Mouse (Mus musculus): Measurements from ENCODE around the gene Pdzd4.

Gene Pdzd4

DNA sequence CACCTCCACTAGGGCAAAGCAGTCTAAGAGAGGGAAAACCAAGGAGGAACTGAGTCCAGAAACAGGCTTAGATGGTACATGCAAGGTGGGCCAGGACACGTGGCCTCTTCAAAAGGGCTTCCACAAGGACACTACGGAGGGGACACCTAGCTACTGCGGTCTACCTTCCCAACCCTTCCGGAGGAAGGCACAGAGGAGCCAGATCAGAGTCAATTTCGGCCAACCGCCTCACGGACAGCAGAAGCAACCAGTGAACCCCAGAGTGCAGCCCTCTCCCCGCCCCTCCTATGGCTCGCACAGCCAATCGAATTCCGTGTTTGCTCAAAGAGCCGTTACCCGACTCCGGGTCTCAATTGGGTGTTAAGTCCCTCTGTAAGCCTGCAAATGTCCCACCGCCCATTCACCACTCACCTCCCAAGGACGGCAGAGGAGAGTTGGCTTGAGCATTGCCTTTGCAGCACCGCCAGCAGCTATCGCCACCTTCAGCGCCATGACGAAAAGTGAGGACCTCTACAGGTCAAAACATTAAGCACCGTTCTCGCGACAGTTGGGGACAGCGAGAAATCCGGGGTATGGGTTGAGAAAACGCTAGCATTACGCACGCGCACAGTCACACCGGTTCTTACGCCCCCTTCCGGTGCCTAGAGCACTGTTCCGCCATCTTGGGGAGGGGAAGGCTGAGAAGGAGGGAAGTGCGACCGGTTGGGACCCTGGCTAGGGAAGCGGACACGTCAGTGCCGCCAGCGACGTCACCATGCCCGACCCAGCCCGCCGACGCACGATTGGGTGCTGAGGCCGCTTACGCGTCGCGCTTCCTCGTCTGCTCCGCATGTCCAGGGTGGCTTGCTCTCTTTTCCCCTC lies 38.2 kb downstream of the Pdzd4 start, which contains the start of the genes Idh3g and Ssr4:
TSS of gene Idh3g (minus strand) at position 534 of the 861 bp plus-strand sequence.
TSS of gene Ssr4 (plus strand) at position 665 of the 861 bp plus-strand sequence.
- DNase-seq (ENCODE audit: low read depth, low spot score) = peak; percentile 85

DNA sequence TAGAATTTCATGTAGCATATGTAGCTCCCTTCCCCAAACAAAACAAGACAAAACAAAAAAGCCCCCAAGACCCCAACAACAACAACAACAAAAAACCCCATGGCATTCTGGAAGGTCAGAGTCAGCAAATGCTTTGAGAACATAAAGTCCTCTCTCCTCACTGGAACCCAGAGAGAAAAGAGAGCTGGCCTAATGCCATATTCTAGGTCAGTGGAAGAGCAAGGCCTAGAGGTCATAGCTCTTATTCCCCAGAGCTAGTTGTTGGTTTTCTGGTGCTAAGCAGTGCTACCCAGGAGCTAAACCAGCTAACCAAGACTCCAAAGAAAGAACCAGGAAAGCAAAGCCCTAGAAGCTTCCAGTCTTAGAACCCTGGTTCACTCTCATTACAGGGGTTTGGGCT lies 39.1 kb downstream of the Pdzd4 start:
- no peak for DNase-seq (ENCODE audit: low read depth, low spot score)

DNA sequence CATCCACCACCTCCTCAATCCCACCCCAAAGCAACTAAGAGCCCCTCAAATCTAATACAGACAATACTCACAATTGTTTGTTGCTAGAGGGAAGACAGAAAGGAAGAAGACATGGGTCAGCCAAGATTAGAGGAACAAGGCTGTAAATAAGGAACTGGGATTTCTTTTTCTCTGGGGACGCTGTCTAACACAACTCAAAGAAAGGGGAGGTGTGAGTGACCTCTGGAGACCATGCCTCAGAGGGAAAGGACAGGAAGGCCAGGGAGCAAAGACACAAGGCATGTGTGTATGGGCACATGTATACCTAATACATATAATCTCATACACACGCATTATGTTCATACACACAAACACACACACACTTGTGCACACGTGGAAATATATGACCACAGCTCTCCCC lies 42.5 kb downstream of the Pdzd4 start:
- DNase-seq (ENCODE audit: low read depth, low spot score) = no peak

- no peak for DNase-seq (ENCODE audit: low read depth, low spot score)
Observed at GRCm38 (mm10) chrX:73774802-73775483, 49.8 kb downstream of the Pdzd4 start.

- no peak for DNase-seq (ENCODE audit: low read depth, low spot score)
Observed at GRCm38 (mm10) chrX:73774168-73774760, 50.5 kb downstream of the Pdzd4 start, which contains the start of gene Srpk3. TSS of gene Srpk3 (plus strand) at chrX:73774405.

GRCm38 (mm10) chrX:73767267-73767666 lies 57.5 kb downstream of the Pdzd4 start:
- no peak for DNase-seq (ENCODE audit: low read depth, low spot score)

DNA sequence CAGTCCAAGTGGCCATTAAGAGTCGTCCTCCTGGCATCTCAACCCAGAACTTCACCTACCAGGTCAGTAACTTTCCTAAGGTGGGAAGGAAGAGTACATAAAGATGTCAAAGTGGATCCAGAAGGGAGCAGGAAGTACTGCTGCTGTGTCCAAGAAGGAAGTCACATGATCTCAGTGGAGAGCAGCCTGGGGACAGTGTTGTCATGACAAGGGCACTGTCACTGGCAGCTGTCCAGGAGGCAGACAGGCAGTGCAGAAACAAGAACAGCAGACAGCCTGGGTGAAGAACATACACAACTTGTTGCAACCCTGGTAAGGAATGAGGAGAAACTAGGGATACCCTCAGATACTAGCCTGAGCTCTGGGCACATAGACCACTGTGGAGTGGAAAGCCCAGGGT lies 59.5 kb downstream of the Pdzd4 start:
- DNase-seq (ENCODE audit: low read depth, low spot score) = no peak

DNA sequence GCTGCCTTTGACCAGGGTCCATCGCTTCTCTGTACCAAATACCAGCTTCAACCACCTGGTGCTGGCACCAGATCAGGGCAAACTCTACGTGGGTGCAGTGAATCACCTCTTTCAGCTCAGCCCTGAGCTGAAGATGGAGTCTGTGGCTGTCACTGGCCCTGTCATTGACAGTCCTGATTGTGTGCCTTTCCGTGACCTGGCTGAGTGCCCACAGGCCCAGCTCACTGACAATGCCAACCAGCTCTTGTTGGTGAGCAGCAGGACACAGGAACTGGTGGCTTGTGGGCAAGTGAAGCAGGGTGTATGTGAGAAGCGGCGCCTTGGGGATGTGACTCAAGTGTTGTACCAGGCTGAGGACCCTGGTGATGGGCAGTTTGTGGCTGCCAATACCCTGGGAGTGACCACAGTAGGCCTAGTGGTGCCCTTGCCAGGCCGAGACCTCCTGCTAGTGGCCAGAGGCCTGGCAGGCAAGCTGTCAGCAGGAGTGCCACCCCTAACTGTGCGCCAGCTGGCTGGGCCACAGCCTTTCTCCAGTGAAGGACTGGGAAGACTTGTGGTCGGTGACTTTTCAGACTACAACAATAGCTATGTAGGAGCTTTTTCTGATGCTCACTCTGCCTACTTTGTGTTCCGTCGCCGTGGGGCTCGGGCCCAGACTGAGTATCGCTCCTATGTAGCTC lies 66.0 kb downstream of the Pdzd4 start:
- no peak for DNase-seq (ENCODE audit: low read depth, low spot score)

DNA sequence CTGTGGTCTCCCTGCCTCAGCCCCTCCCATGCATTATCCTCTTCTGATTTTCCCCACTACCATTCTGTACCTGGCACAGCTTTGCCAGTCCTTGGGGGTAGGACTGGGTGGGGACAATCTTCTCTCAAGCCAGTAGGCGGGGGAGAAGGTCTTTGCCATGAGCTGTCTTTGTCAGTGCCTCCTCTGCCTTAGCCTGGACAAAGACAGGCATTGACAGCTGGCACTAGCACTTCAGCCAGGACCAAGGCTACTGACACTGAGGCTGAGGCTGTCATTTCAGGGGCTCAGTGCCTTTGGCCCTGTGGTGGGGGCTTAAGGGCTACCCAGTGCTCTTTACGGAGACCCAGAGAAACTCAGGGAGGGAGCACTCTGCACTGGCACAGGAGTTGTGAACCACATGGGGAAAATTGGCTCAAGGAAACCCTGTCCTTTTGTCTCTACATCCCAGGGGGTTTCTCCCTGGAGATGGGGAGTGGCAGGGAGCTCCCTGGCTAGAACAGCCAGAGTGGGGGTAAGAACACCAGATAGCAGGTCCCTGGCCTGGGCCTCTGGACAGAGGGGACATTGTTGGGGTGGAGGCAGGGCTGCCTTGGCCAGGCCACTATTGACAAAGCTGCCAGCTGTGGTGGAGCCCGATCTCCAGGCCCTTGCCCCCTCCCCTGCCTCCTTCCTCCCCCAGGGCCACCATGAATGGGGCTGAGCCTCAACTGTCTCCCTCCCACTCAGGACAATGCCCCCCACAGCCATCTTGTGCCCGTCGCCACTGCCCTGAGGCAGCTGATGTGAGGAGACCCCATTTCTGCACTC lies 68.2 kb downstream of the Pdzd4 start, which contains the start of gene Plxnb3:
TSS of gene Plxnb3 (plus strand) at position 757 of the 807 bp plus-strand sequence.
- no peak for DNase-seq (ENCODE audit: low read depth, low spot score)

- DNase-seq (ENCODE audit: low read depth, low spot score) = no peak
Observed at GRCm38 (mm10) chrX:73748977-73749376, 75.8 kb downstream of the Pdzd4 start.

DNA sequence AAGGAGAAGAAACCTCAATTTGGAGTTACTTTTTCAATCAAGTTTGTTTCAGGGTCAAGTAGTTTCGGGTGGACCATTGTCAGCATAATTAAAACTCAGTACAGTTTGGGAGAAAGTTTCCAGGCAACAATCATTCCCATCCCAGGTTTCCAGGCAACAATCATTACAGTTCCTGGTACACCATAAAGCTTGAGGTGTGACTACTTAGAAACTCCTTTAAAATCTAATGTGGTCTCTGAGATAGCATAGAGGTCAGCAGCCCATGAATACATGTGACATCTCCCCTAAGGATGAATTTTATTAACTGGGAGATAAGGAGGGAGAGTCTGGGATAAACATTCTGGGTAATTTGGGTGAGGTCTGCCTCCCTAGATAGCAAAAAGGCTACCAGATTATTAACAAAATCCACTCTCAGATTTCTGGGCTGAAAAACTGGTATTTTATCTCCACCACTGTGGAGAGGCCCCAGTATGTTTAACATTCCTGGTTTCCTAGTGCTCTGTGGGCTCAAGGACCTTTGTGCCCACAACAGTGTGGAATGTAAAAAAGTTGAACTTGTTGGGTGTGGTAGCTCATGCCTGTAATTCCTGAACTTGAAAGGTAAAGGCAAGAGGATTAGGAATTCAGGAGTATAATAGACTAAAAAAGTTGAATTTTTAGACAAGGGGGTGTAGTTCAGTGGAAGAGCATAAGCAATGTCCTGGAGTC lies 79.8 kb downstream of the Pdzd4 start:
- DNase-seq (ENCODE audit: low read depth, low spot score) = no peak
